Mouse (Mus musculus): ENCODE data around the gene Dennd1b.

DNA sequence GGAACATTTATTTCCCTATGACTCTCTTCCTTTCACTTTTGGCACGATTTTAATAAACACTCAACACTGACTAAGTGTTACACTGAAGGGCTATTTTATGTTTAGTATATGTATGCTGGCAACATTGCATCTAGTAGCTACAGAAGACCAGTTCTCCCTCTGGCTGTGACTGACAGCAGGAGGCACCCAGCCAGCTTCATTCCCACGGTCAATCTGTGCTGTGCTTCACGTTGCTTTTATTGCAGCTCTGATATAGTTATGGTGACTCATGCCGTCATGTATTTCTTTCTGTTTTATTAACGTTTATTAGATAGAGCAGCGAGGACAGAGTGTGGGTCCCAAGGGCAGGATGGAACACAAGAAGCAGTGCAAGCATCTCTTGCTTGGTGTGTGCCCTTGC is 20.2 kb downstream of the Dennd1b start:
- TF ChIP-seq EP300 (IDR thresholded peaks at IDR 0.05; ENCODE audit: low read depth) (no peak), CTCF (IDR thresholded peaks at IDR 0.05; ENCODE audit: low read depth) (no peak)
